Mouse (Mus musculus) small intestine, adult 2 months (tissue): ENCODE measurements around the gene Pkm.

Experiments
- CTCF ChIP-seq: fragments of 200-500 bp; IDR thresholded peaks from 2 replicates; pipeline ENCODE4 v1.5.1; 2012; ENCODE audit warnings: low read depth, mild to moderate bottlenecking, control low read depth, inconsistent platforms, low read length, moderate library complexity, mixed read lengths; ENCODE audit not compliant: insufficient replicate concordance, insufficient read length; ENCODE audit errors: extremely low read depth
- POLR2A ChIP-seq: fragments of 200-500 bp; IDR thresholded peaks from 2 replicates; pipeline ENCODE4 v1.6.1; 2012; ENCODE audit warnings: low read depth, mild to moderate bottlenecking, control low read depth, inconsistent platforms, low read length, moderate library complexity

GRCm38 (mm10) chr9:59723791-59724442, 67.7 kb downstream of the Pkm start:
- TF ChIP-seq POLR2A (no peak), CTCF (no peak)
